Mouse (Mus musculus) cortical plate, adult 2 months (tissue): Measurements from ENCODE around the gene D17H6S53E. TPM values are rescaled to one million over a fixed set of nuclear protein-coding genes. Genes with fewer than 3 reads are reported as not detected.
A peak's percentile ranks its signal among the peaks of the same experiment; 100 is the strongest.

Experiments used
- H3K27ac ChIP-seq: fragments of 200-500 bp; 2 replicates; pipeline ENCODE4 v1.5.1; 2012; ENCODE audit warnings: low read length, control low read depth, inconsistent platforms; ENCODE audit not compliant: insufficient read depth
- H3K4me1 ChIP-seq: fragments of 200-500 bp; 2 replicates; pipeline ENCODE4 v1.6.1; 2011; ENCODE audit warnings: low read length; ENCODE audit not compliant: control insufficient read depth, insufficient read depth
- H3K4me3 ChIP-seq: fragments of 200-500 bp; 2 replicates; pipeline ENCODE4 v1.5.1; 2011; ENCODE audit warnings: mild to moderate bottlenecking, low read length, control low read depth; ENCODE audit not compliant: insufficient read depth
- CTCF ChIP-seq: fragments of 200-500 bp; IDR thresholded peaks from 2 replicates; pipeline ENCODE4 v1.5.1; 2011; ENCODE audit warnings: mild to moderate bottlenecking, control low read depth, low read length; ENCODE audit not compliant: insufficient read depth; ENCODE audit errors: extremely low read depth
- POLR2A ChIP-seq: fragments of 200-500 bp; IDR thresholded peaks from 2 replicates; pipeline ENCODE4 v1.6.1; 2011; ENCODE audit warnings: mild to moderate bottlenecking, low read length, control low read depth; ENCODE audit not compliant: insufficient read depth; ENCODE audit errors: extremely low read depth
- polyA plus RNA-seq: library from polyadenylated mRNA; depleted of rRNA; stranded (reverse); fragments of >200 nt; gene quantifications from 2 replicates; pipeline ENCODE4 v1.2.3, GENCODE M21; 2012

D17H6S53E gene
- polyA plus RNA-seq, 1 experiment: 9.6 TPM

GRCm38 (mm10) chr17:35101161-35101560 is 25.0 kb upstream of the D17H6S53E start:
- peaks cover under 1% of the 10 kb centered on the region; the same call in 1 of the 2 replicates for H3K4me1 ChIP-seq
- no peak overlapping the region for H3K27ac ChIP-seq
- TF ChIP-seq CTCF (no peak), POLR2A (no peak)

GRCm38 (mm10) chr17:35102299-35102698 is 23.9 kb upstream of the D17H6S53E start:
- H3K27ac ChIP-seq: no peak overlapping the region
- TF ChIP-seq POLR2A: no peak
- no peak for TF ChIP-seq CTCF
- no peak overlapping the region for H3K4me3 ChIP-seq
- peaks cover 2% of the 10 kb centered on the region; the same call in 1 of the 2 replicates for H3K4me1 ChIP-seq

More at GRCm38 (mm10) chr17:35101161-35101560, 25.0 kb upstream of the D17H6S53E start:
- no peak overlapping the region for H3K4me3 ChIP-seq

GRCm38 (mm10) chr17:35103221-35103690 is 22.9 kb upstream of the D17H6S53E start:
- TF ChIP-seq POLR2A (no peak), CTCF (no peak)
- Histone ChIP-seq H3K27ac (no peak overlapping the region), H3K4me3 (no peak overlapping the region), H3K4me1 (peaks cover 2% of the 10 kb centered on the region; the same call in 1 of the 2 replicates)

- TF ChIP-seq POLR2A (no peak), CTCF (no peak)
- Histone ChIP-seq H3K27ac (no peak overlapping the region), H3K4me1 (peaks cover 2% of the 10 kb centered on the region; the same call in 1 of the 2 replicates), H3K4me3 (no peak overlapping the region)
These were observed 22.1 kb upstream of the D17H6S53E start for GRCm38 (mm10) chr17:35104079-35104478.

GRCm38 (mm10) chr17:35104754-35105153 is 21.4 kb upstream of the D17H6S53E start:
- Histone ChIP-seq H3K27ac (no peak overlapping the region), H3K4me3 (no peak overlapping the region), H3K4me1 (peaks cover 2% of the 10 kb centered on the region; the same call in 1 of the 2 replicates)
- TF ChIP-seq POLR2A (no peak), CTCF (no peak)

- Histone ChIP-seq H3K4me1 (peaks cover 2% of the 10 kb centered on the region; the same call in 1 of the 2 replicates), H3K4me3 (no peak overlapping the region), H3K27ac (no peak overlapping the region)
- TF ChIP-seq CTCF: peak; percentile 71
- no peak for TF ChIP-seq POLR2A
These were observed 20.3 kb upstream of the D17H6S53E start for GRCm38 (mm10) chr17:35105740-35106389.

GRCm38 (mm10) chr17:35106522-35106921 is 19.7 kb upstream of the D17H6S53E start:
- peaks cover 2% of the 10 kb centered on the region; the same call in 1 of the 2 replicates for H3K4me1 ChIP-seq
- no peak overlapping the region for H3K27ac ChIP-seq
- no peak for TF ChIP-seq POLR2A
- peak; percentile 13; the same call in 1 of the 2 replicates for TF ChIP-seq CTCF
- H3K4me3 ChIP-seq: no peak overlapping the region

GRCm38 (mm10) chr17:35108097-35108496 is 18.1 kb upstream of the D17H6S53E start, which contains the start of gene Ly6g5c:
Ly6g5c (plus strand) TSS chr17:35108279.
- TF ChIP-seq CTCF (no peak), POLR2A (no peak)
- Histone ChIP-seq H3K27ac (no peak within 1 kb of the TSS), H3K4me3 (no peak within 1 kb of the TSS), H3K4me1 (peaks cover 2% of the 10 kb centered on the region; the same call in 1 of the 2 replicates)

- Histone ChIP-seq H3K4me3 (no peak overlapping the region), H3K4me1 (no peaks in the 10 kb centered on the region), H3K27ac (no peak overlapping the region)
- TF ChIP-seq CTCF (no peak), POLR2A (no peak)
These were observed 14.4 kb upstream of the D17H6S53E start for GRCm38 (mm10) chr17:35111774-35112173.

GRCm38 (mm10) chr17:35115046-35116019 is 10.8 kb upstream of the D17H6S53E start, which contains the start of gene Ly6g5b:
Ly6g5b (minus strand) TSS chr17:35115428.
- Histone ChIP-seq H3K4me1 (no peaks in the 10 kb centered on the region), H3K27ac (no peak within 1 kb of the TSS), H3K4me3 (no peak within 1 kb of the TSS)
- TF ChIP-seq CTCF (0 out of 2 replicates have a peak, but pooled peaks have one; percentile 18), POLR2A (no peak)
